Mouse (Mus musculus) frontal cortex, adult 2 months (tissue): ENCODE measurements around the gene Pcsk7. TPM values are rescaled to one million over a fixed set of nuclear protein-coding genes. Genes with fewer than 3 reads are reported as not detected.

ENCODE experiments used
- DNase-seq, 2 experiments: peaks; one replicate each; pipeline ENCODE4 v3.0.0; 2022; ENCODE audit warnings: low spot score in 1 of 2; ENCODE audit errors: extremely low spot score in 1 of 2
- polyA plus RNA-seq: library from polyadenylated mRNA; depleted of rRNA; stranded (reverse); fragments of >200 nt; gene quantifications from 2 replicates; pipeline ENCODE4 v1.2.3, GENCODE M21; 2012; rRNA removed

Pcsk7 gene
- polyA plus RNA-seq, 1 experiment: 31.3 TPM

GRCm38 (mm10) chr9:45958851-45959250 is 52.6 kb downstream of the Pcsk7 start:
- no peak for DNase-seq

DNA sequence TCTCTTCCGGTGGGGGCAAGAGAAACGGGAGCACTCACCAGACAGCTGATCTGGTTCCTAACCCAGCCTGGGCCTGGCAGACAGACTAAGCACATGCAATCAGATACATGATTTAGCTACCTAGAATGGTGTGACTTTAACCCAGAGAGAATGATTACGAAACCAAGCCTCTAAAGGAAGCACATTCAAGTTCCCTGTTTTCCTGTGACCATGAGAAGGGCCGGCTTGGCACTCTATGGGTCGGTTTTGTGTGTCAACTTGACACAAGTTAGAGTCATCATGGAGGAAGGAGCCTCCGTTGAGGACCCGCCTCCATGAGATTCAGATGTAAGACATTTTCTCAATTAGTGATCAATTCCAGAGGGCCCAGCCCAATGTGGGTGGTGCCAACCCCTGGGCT is 53.4 kb downstream of the Pcsk7 start:
- no peak for DNase-seq

- peak in 1 of 2 experiments; percentile 30 for DNase-seq
Observed at GRCm38 (mm10) chr9:45961855-45962254, 55.6 kb downstream of the Pcsk7 start.

GRCm38 (mm10) chr9:45963577-45963976 is 57.3 kb downstream of the Pcsk7 start:
- DNase-seq: no peak

DNA sequence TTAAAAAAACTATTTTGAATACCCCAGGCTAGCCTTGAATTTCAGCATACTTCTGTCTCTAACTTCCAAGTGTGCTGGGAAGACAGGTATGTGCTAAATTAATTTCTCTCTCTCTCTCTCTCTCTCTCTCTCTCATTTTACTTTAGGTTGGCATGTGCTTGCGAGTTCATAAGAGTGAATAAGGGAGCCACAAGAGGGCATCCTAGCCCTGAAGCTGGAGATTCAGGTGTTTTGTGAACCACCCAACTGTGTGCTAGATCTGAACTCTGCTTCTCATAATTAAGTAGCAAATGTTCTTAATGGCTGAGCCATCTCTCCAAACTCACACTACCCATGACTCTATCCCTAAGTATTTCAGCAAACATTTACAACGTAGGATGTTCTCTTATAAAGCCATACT is 70.6 kb downstream of the Pcsk7 start:
- DNase-seq: no peak

Other genes starting within 250 kb of the Pcsk7 start
- 26.1 and 26.5 TPM in 2 replicates for gene Cep164, start 77.8 kb upstream of the Pcsk7 start, polyA plus RNA-seq
- gene Bace1, start 67.9 kb upstream of the Pcsk7 start, polyA plus RNA-seq: 52.5 and 53.3 TPM in 2 replicates
- 43.9 and 47.3 TPM in 2 replicates for gene Rnf214, start 414 bp downstream of the Pcsk7 start, polyA plus RNA-seq
- 15.4 and 21.4 TPM in 2 replicates for gene Tagln, start 29.6 kb downstream of the Pcsk7 start, polyA plus RNA-seq
- gene Sidt2, start 48.8 kb downstream of the Pcsk7 start, polyA plus RNA-seq: 103 and 112 TPM in 2 replicates
- gene Pafah1b2, start 106.2 kb downstream of the Pcsk7 start, polyA plus RNA-seq: 99.0 and 106 TPM in 2 replicates
- 54.9 and 56.6 TPM in 2 replicates for gene Sik3, start 106.3 kb downstream of the Pcsk7 start, polyA plus RNA-seq